1 mouse cellular context compared by ENCODE assay signal in the genomic region with DNA sequence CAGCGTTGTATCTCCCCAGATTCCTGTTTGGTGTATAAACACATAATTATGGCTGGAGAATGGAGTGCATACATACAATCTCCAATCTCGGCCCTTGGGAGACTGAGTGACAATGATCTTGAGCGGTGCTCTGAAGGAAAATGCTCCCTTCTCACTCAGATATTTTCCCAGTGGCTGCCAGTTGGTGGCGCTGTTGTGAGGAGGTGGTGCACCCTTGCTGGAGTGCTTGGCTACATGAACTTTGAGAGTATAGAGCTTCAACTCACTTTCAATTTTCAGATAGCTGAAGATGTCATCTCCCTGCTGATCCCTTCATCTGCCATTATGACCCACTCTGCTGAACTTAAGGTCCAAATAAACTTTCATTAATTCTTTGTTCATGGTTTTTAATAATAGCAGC.
TF ChIP-seq lines count a peak whose summit lies in the region.

No protein-coding gene starts in this region.

TF ChIP-seq in MEL, 35 proteins besides CTCF, POLR2A, EP300 and RAD21 (continued from another document):
- TF ChIP-seq TBP (IDR thresholded peaks at IDR 0.05; ENCODE audit: low read depth, low read length) (no peak), BHLHE40 (IDR thresholded peaks at IDR 0.05; ENCODE audit: borderline replicate concordance, low read depth, low read length) (no peak), NRF1 (IDR thresholded peaks at IDR 0.05; ENCODE audit: insufficient read depth, low read depth, low read length, poor library complexity, severe bottlenecking) (no peak), MAX (IDR thresholded peaks at IDR 0.05; ENCODE audit: low read length) (no peak)
TF ChIP-seq in MEL: peak in this region for 0.
